Mouse (Mus musculus) embryonic facial prominence, embryonic 14.5 days (tissue): ENCODE results near the gene Dennd4b. TPM values are rescaled to one million over a fixed set of nuclear protein-coding genes. Genes with fewer than 3 reads are reported as not detected.
"Not testable (repeated sequence)": the region's sequence is repeated elsewhere in the genome, so short reads cannot be mapped to it uniquely, and the experiment has no call there.

Source experiments
- ATAC-seq: fragments of 200-750 bp; cut with Nextera tagmentation; 2 replicates; pipeline ENCODE4 v1.8.0; 2017; ENCODE audit warnings: low read depth, moderate number of reproducible peaks, moderate TSS enrichment
- DNase-seq: peaks from one replicate; pipeline ENCODE4 v3.0.0-alpha.2; 2015; ENCODE audit warnings: low spot score
- H3K27ac ChIP-seq: fragments of 300-500 bp; sonication (generic); replicated peaks from 2 replicates; pipeline ENCODE4 v1.5.1; 2014; ENCODE audit warnings: low read depth, mild to moderate bottlenecking, low read length, moderate library complexity
- H3K27me3 ChIP-seq: fragments of 300-500 bp; sonication (generic); replicated peaks from 2 replicates; pipeline ENCODE4 v1.6.1; 2014; ENCODE audit warnings: low read length; ENCODE audit not compliant: control insufficient read depth, insufficient read depth
- H3K36me3 ChIP-seq: fragments of 300-500 bp; sonication (generic); 2 replicates; pipeline ENCODE4 v1.6.1; 2014; ENCODE audit warnings: low read length, mixed read lengths; ENCODE audit not compliant: control insufficient read depth, insufficient read depth
- H3K4me1 ChIP-seq: fragments of 300-500 bp; sonication (generic); 2 replicates; pipeline ENCODE4 v1.6.1; 2014; ENCODE audit warnings: antibody characterized with exemption, low read length; ENCODE audit not compliant: control insufficient read depth, insufficient read depth
- H3K4me2 ChIP-seq: fragments of 300-500 bp; sonication (generic); 2 replicates; pipeline ENCODE4 v1.6.1; 2014; ENCODE audit warnings: low read depth, mild to moderate bottlenecking, low read length, moderate library complexity, mixed read lengths
- H3K4me3 ChIP-seq: fragments of 300-500 bp; sonication (generic); 2 replicates; pipeline ENCODE4 v1.5.1; 2014; ENCODE audit warnings: low read depth, mild to moderate bottlenecking, low read length
- H3K9ac ChIP-seq: fragments of 300-500 bp; sonication (generic); 2 replicates; pipeline ENCODE4 v1.6.1; 2014; ENCODE audit warnings: low read depth, mild to moderate bottlenecking, low read length, moderate library complexity, mixed read lengths
- H3K9me3 ChIP-seq: fragments of 300-500 bp; sonication (generic); 2 replicates; pipeline ENCODE4 v1.6.1; 2016; ENCODE audit warnings: low read length; ENCODE audit not compliant: control insufficient read depth
- WGBS: fragments of 180-500 bp; shearing (Covaris S2); extraction: QIAGEN DNeasy Blood & Tissue Kit; methylation state at CpG from one replicate; pipeline ENCODE4 v1.1.7; 2014; 5-methylcytosine and 5-hydroxymethylcytosine counted together
- polyA plus RNA-seq: library from polyadenylated mRNA; unstranded; fragments of >200 nt; fragmentation: Nextera tagmentation; extraction: Ambion mirVana; gene quantifications from 2 replicates; pipeline ENCODE4 v1.2.1, GENCODE M21; 2014

Gene Dennd4b
- polyA plus RNA-seq, 1 experiment from 2014 or later = 4.7 TPM

DNA sequence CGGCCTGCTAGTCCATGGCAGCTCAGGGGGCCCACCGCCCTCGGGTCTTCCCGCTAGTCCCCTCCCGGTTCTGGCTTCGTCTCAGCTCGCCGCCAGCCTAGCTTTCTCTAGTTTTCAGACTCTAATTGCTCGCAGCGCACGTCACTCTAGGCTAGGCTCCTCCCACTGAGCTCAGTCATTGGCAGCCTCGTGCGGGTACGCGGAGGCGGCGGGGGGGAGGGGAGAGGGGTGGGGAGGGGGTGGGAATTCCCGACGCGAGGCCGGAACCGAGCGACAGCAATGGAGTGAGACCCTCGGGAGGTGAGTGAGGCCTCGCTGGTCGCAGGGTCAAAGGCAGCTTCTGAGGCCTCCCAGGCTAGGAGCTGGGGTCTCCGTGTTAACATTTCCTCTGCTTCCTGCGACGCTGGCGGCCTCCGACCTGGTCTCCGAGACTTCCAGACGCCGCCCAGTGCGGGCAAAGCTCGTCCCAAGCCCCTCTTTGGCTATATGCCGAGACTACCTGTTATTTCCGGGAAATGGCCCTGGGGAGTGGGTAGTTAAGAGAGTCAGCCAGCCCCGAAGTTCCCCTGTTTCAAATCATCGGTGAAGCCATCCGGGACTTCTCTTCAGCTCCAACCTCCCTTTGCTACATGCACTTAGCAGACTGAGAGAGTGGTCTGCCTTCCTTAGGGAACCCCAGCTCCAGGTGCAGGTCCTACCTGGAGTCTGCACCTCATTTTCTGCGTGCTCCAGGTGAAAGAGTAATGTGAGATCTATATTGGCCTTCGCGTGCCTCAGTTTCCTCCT is 16.8 kb upstream of the Dennd4b start, which contains the start of gene Slc39a1:
Slc39a1 (plus strand) TSS at position 213 of the 786 bp plus-strand sequence.
- DNase-seq = peak; percentile 99
- WGBS = under 1% methylated on average over 29 of the region's 44 CpGs
- H3K4me3 ChIP-seq = peak within 1 kb of the TSS; percentile 76
- peak within 1 kb of the TSS; percentile 95 for H3K27ac ChIP-seq
- H3K27me3 ChIP-seq = no peaks in the 10 kb centered on the region
- H3K4me2 ChIP-seq = peak within 1 kb of the TSS; percentile 74
- H3K4me1 ChIP-seq = peaks cover 11% of the 10 kb centered on the region
- peaks cover 21% of the 10 kb centered on the region for H3K36me3 ChIP-seq
- H3K9ac ChIP-seq = peak within 1 kb of the TSS; percentile 87
- H3K9me3 ChIP-seq = no peaks in the 10 kb centered on the region
- ATAC-seq = peak; percentile 94

DNA sequence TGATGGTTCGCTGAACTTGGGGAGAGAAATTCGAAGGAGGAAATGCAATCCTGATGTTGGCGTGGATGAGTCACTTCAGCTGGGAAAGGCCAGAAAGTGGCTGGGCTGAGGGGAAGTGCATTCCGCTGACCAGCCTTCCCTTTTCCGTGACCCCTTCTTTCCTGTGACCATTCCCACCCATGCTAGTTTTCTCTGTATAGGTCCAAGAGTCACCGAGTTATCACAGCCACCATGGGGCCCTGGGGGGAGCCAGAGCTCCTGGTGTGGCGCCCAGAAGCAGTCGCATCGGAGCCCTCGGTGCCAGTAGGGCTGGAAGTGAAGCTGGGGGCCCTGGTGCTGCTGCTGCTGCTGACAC is 16.3 kb upstream of the Dennd4b start:
- no peaks in the 10 kb centered on the region for H3K27me3 ChIP-seq
- no peaks in the 10 kb centered on the region for H3K9me3 ChIP-seq
- peaks cover 21% of the 10 kb centered on the region for H3K36me3 ChIP-seq
- H3K4me2 ChIP-seq = peak overlapping the region; percentile 74
- peak overlapping the region; percentile 76 for H3K4me3 ChIP-seq
- peaks cover 5% of the 10 kb centered on the region for H3K4me1 ChIP-seq
- peak overlapping the region; percentile 95 for H3K27ac ChIP-seq
- DNase-seq (peak; percentile 48), ATAC-seq (no peak)
- H3K9ac ChIP-seq = peak overlapping the region; percentile 87
- WGBS = 3% methylated on average over 9 of the region's 10 CpGs

DNA sequence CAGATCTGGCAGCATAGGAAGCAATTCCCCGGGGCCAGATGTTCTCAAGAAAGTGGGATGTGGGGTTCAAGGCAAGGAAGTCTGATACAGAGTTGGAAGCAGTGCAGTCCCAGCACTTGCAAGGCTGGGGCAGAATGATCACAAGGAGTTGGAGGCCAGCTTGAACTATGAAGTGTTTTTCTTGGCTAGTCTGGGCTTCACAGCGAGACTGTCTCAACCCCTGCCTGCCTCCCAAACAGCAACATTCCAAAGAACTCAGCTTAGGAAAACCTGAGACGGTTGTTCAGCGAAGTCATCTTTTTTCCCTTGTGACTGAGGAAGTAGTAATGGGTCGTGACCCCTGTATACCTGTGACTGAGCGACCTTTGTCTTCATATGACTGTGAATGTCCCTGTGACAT is 14.2 kb upstream of the Dennd4b start:
- no peak for ATAC-seq
- 78% methylated on average over 6 of the region's 6 CpGs for WGBS

DNA sequence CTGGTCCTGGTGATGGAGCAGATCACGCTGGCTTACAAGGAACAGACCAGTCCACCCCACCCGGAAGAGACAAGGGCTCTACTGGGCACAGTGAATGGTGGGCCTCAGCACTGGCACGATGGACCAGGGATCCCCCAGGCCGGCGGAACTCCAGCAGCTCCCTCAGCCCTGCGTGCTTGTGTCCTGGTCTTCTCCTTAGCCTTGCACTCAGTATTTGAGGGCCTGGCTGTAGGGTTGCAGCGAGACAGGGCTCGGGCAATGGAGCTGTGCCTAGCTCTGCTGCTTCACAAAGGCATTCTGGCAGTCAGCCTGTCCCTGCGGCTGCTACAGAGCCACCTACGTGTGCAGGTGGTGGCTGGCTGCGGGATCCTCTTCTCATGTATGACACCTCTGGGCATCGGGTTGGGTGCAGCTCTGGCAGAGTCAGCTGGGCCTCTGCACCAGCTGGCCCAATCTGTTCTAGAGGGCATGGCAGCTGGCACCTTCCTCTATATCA is 13.2 kb upstream of the Dennd4b start:
- not testable (repeated sequence) for H3K27me3 ChIP-seq, ATAC-seq, H3K4me3 ChIP-seq, DNase-seq, H3K27ac ChIP-seq, H3K9me3 ChIP-seq, H3K9ac ChIP-seq, H3K4me2 ChIP-seq
- Histone ChIP-seq H3K4me1 (peaks cover 15% of the 10 kb centered on the region; the same call in 1 of the 2 replicates), H3K36me3 (peaks cover 24% of the 10 kb centered on the region)
- 98% methylated on average over 8 of the region's 12 CpGs for WGBS

More for the DNA sequence above, 14.2 kb upstream of the Dennd4b start:
- H3K4me1 ChIP-seq = peaks cover 13% of the 10 kb centered on the region; the same call in 1 of the 2 replicates
- no peaks in the 10 kb centered on the region for H3K9me3 ChIP-seq
- H3K4me2 ChIP-seq = no peak overlapping the region
- DNase-seq = no peak
- H3K27me3 ChIP-seq = no peaks in the 10 kb centered on the region
- H3K4me3 ChIP-seq = no peak overlapping the region
- H3K27ac ChIP-seq = no peak overlapping the region
- no peak overlapping the region for H3K9ac ChIP-seq
- peaks cover 21% of the 10 kb centered on the region for H3K36me3 ChIP-seq

DNA sequence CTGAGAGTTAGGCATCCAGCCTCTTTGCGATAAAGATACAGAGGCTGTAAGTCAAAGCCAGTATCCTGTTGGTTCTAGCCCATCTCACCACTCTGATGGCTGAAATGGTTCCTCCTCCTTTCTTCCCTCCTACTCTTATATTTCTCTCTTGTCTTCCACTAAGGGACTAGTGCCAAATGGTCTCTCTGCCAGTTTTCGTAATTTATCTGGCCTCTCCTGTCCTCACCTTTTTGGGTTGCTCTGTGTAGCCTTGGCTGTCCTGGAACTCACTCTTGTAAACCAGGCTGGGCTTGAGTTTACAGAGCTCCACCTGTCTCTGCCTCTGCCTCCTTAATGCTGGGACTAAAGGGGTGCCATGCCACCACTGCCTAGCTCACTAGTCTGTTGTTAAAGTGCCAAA is 12.3 kb upstream of the Dennd4b start:
- whole genome bisulfite sequencing = 96% methylated on average over 2 of the region's 2 CpGs
- not testable (repeated sequence) for H3K27me3 ChIP-seq, H3K9me3 ChIP-seq, DNase-seq, H3K4me3 ChIP-seq, ATAC-seq, H3K27ac ChIP-seq, H3K9ac ChIP-seq, H3K4me2 ChIP-seq
- peaks cover 15% of the 10 kb centered on the region; the same call in 1 of the 2 replicates for H3K4me1 ChIP-seq
- H3K36me3 ChIP-seq = peaks cover 32% of the 10 kb centered on the region

DNA sequence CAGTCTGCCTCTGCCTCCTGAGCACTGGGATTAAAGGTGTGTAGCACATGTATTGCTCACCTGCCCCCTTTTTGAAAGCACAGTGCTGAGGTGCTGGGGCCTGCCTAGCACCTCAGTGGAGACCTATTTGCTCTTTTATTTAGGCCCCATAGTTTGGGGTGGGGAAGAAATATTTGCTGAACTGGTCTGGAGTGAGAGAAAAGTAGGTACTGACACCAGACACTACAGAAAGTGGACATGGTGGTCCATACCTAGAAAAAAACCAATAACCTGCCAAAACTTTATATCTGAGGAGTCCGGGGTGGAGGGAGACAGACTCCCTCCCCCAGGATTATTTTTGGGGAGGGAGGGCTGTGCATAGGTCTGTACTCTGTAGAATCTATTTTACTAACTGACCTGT is 11.8 kb upstream of the Dennd4b start:
- not testable (repeated sequence) for H3K9me3 ChIP-seq, H3K27ac ChIP-seq, H3K9ac ChIP-seq, H3K4me3 ChIP-seq, DNase-seq, H3K27me3 ChIP-seq, ATAC-seq
- Histone ChIP-seq H3K4me2 (peak overlapping the region; percentile 91; the same call in 1 of the 2 replicates), H3K4me1 (peaks cover 15% of the 10 kb centered on the region; the same call in 1 of the 2 replicates), H3K36me3 (peaks cover 37% of the 10 kb centered on the region)
- 75% methylated on average over 1 of the region's 1 CpGs for WGBS

DNA sequence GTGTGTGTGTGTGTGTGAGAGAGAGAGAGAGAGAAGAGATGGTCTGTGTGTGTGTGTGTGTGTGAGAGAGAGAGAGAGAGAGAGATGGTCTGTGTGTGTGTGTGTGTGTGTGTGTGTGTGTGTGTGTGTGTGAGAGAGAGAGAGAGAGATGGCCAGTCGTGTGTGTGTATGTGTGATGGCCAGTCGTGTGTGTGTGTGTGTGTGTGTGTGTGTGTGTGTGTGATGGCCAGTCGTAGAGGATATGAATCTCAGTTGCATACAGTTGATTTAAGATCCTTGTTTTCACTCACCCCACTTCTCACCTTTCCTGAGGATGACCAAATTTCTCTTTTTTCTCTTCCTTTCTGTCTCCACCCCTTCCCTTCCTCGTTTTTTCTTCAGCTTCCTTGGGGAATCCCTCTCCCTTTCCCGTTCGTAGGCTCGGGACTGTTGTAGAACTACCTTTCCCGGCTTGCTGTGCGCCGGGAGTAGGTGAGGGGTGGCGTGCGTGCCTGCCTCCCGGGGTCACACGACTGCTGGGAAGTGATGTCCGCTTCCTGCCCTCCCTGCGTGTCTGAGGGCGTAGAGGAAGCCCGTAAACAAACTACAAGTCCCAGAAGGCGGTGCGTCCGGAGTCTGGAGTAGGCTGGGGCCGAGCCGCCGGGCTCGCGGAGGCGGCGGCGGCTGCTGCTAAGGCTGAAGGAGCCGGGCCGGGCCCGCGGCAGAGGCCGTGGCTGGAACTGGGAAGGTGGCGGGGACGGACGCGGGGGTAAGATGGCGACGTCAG is 11.1 kb upstream of the Dennd4b start, which contains the start of gene Crtc2:
Crtc2 (plus strand) TSS at position 511 of the 766 bp plus-strand sequence.
- peaks cover 13% of the 10 kb centered on the region; the same call in 1 of the 2 replicates for H3K4me1 ChIP-seq
- no peaks in the 10 kb centered on the region for H3K27me3 ChIP-seq
- H3K4me3 ChIP-seq = peak within 1 kb of the TSS; percentile 83
- peak within 1 kb of the TSS; percentile 71 for H3K27ac ChIP-seq
- under 1% methylated on average over 36 of the region's 40 CpGs for WGBS
- H3K9ac ChIP-seq = peak within 1 kb of the TSS; percentile 92
- H3K4me2 ChIP-seq = peak within 1 kb of the TSS; percentile 91
- H3K9me3 ChIP-seq = no peaks in the 10 kb centered on the region
- ATAC-seq = peak; percentile 99
- H3K36me3 ChIP-seq = peaks cover 41% of the 10 kb centered on the region
- DNase-seq = peak; percentile 99

DNA sequence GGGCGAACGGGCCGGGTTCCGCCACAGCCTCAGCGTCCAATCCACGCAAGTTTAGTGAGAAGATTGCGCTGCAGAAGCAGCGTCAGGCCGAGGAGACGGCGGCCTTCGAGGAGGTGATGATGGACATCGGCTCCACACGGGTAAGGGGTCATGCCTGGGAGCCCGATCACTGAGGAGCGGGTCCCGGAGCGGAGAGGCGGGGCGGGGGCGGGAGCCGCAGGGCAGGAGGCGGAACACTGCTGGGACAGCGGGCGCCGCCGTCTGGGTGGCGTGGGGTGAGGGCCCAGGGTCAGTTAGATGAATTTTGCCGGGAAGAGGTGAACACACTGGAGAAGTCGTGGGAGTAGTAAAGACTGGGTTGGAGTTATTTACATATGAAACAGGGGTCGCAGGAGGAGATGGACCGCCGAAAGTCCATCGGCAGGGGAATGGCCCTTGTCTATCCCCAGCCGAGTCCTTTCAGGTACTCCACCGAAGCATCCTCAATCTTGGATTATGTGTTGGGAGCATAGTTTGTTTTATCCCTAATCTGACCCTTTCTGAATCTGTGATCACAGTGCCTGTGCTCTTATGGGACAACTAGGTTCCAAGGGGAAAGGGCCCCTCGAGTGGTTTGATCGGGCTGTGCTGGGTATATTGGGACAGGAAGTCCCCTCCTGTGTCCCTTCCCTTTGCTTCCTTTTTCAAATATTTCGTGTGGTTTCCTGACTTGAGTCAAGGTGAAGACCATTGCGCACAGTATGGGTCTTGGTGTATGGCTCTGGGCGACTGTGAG is 10.4 kb upstream of the Dennd4b start:
- Histone ChIP-seq H3K9me3 (no peaks in the 10 kb centered on the region), H3K9ac (peak overlapping the region; percentile 92), H3K4me2 (peak overlapping the region; percentile 91), H3K36me3 (peaks cover 49% of the 10 kb centered on the region), H3K4me1 (peaks cover 12% of the 10 kb centered on the region; the same call in 1 of the 2 replicates), H3K4me3 (peak overlapping the region; percentile 83), H3K27ac (peak overlapping the region; percentile 71), H3K27me3 (no peaks in the 10 kb centered on the region)
- ATAC-seq (peak; percentile 61), DNase-seq (no peak)
- WGBS = 1% methylated on average over 31 of the region's 41 CpGs
